Comparison of ENCODE assay signal across 27 mouse cellular contexts in the genomic region with DNA sequence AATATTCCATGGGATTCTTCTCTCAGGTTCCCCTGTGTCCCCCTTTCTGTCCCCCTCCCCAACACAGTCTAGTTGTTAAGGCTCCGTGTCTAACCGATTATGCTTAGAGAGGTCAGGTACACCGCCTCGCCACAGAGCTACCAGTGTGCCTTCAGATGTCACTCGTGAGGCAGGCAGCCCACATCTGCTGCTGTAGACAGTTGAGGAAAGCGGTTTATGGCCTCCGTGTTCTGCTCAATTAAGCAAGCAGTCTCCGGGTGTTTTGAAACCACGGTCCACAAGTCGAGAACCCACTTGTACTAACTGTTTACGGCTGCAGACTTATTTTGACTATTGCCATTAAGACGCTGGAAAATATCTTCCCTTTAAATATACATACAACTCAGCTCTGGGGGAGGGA. TPM values are rescaled to one million over a fixed set of nuclear protein-coding genes. Genes with fewer than 3 reads are reported as not detected.
DNase-seq lines count a peak whose midpoint lies in the region; ATAC-seq lines count a peak whose summit lies in the region.
"Had no signal": no experiment of that assay in that cellular context is flagged by ENCODE, and none has a peak within 500 bp of the region (broad histone marks: within the 10 kb centered on the region; RNA-seq: fewer than 3 reads in every experiment).

No protein-coding gene starts in this region.

- no peak overlapping the region for H3K4me2 ChIP-seq in kidney, embryonic 14.5 days (replicated peaks; ENCODE audit: low read depth, low read length)
- no peak overlapping the region for H3K4me2 ChIP-seq in midbrain, embryonic 11.5 days
- no peak overlapping the region for H3K4me2 ChIP-seq in midbrain, embryonic 13.5 days (replicated peaks)
- 0 out of 2 replicates have a peak overlapping the region, but pooled peaks have one; percentile 12 for H3K4me2 ChIP-seq in embryonic facial prominence, embryonic 15.5 days (replicated peaks)
- H3K4me2 ChIP-seq in neural tube, embryonic 13.5 days = no peak overlapping the region
- H3K4me2 ChIP-seq: embryonic facial prominence, embryonic 12.5 days; forebrain, embryonic 12.5 days; limb, embryonic 12.5 days; liver, embryonic 15.5 days; lung, embryonic 14.5 days; midbrain, embryonic 12.5 days had no signal

- no peaks in the 10 kb centered on the region for H3K36me3 ChIP-seq in kidney, embryonic 14.5 days (ENCODE audit: control insufficient read depth, insufficient read depth, low read length)
- no peaks in the 10 kb centered on the region for H3K36me3 ChIP-seq in midbrain, embryonic 11.5 days (ENCODE audit: control insufficient read depth, insufficient read depth, low read length)
- no peaks in the 10 kb centered on the region for H3K36me3 ChIP-seq in midbrain, embryonic 13.5 days
- no peaks in the 10 kb centered on the region for H3K36me3 ChIP-seq in embryonic facial prominence, embryonic 15.5 days
- H3K36me3 ChIP-seq in neural tube, embryonic 13.5 days = no peaks in the 10 kb centered on the region
- H3K36me3 ChIP-seq: embryonic facial prominence, embryonic 12.5 days; forebrain, embryonic 12.5 days; limb, embryonic 12.5 days; liver, embryonic 15.5 days; midbrain, embryonic 12.5 days had no signal

- H3K9ac ChIP-seq in kidney, embryonic 14.5 days (ENCODE audit: low read depth, low read length) = no peak overlapping the region
- no peak overlapping the region for H3K9ac ChIP-seq in midbrain, embryonic 11.5 days (ENCODE audit: low read length)
- no peak overlapping the region for H3K9ac ChIP-seq in midbrain, embryonic 13.5 days (replicated peaks)
- H3K9ac ChIP-seq in embryonic facial prominence, embryonic 15.5 days = no peak overlapping the region
- H3K9ac ChIP-seq in neural tube, embryonic 13.5 days = no peak overlapping the region
- H3K9ac ChIP-seq: embryonic facial prominence, embryonic 12.5 days; forebrain, embryonic 12.5 days; forebrain, postnatal 0 days; limb, embryonic 12.5 days; liver, embryonic 15.5 days; lung, embryonic 14.5 days; midbrain, embryonic 12.5 days had no signal

- H3K9me3 ChIP-seq in kidney, embryonic 14.5 days (ENCODE audit: control insufficient read depth, low read length) = no peaks in the 10 kb centered on the region
- H3K9me3 ChIP-seq in midbrain, embryonic 11.5 days (ENCODE audit: control insufficient read depth, low read length) = no peaks in the 10 kb centered on the region
- no peaks in the 10 kb centered on the region for H3K9me3 ChIP-seq in midbrain, embryonic 13.5 days
- no peaks in the 10 kb centered on the region for H3K9me3 ChIP-seq in embryonic facial prominence, embryonic 15.5 days (replicated peaks)
- no peaks in the 10 kb centered on the region for H3K9me3 ChIP-seq in neural tube, embryonic 13.5 days
- H3K9me3 ChIP-seq: forebrain, embryonic 12.5 days; limb, embryonic 12.5 days; liver, embryonic 15.5 days had no signal

- 0 out of 2 replicates have a peak overlapping the region, but pooled peaks have one; percentile 17 for H3K27ac ChIP-seq in kidney, embryonic 14.5 days (ENCODE audit: low read depth, low read length)
- no peak overlapping the region for H3K27ac ChIP-seq in midbrain, embryonic 11.5 days (ENCODE audit: low read depth, low read length)
- H3K27ac ChIP-seq in midbrain, embryonic 13.5 days = no peak overlapping the region
- H3K27ac ChIP-seq in embryonic facial prominence, embryonic 15.5 days (replicated peaks) = no peak overlapping the region
- H3K27ac ChIP-seq in neural tube, embryonic 13.5 days (replicated peaks) = no peak overlapping the region
- H3K27ac ChIP-seq: embryonic facial prominence, embryonic 12.5 days; forebrain, embryonic 12.5 days; limb, embryonic 12.5 days; liver, embryonic 15.5 days; midbrain, embryonic 12.5 days had no signal

- WGBS in kidney, embryonic 14.5 days = 17% methylated on average over 12 of the region's 12 CpGs
- 69% methylated on average over 12 of the region's 12 CpGs for WGBS in midbrain, embryonic 11.5 days
- WGBS in midbrain, embryonic 13.5 days = 65% methylated on average over 12 of the region's 12 CpGs
- 25% methylated on average over 12 of the region's 12 CpGs for WGBS in embryonic facial prominence, embryonic 15.5 days
- 42% methylated on average over 12 of the region's 12 CpGs for WGBS in neural tube, embryonic 13.5 days

- H3K27me3 ChIP-seq in kidney, embryonic 14.5 days (ENCODE audit: control insufficient read depth, insufficient read depth, low read length) = no peaks in the 10 kb centered on the region
- H3K27me3 ChIP-seq in midbrain, embryonic 11.5 days (ENCODE audit: control insufficient read depth, insufficient read depth, low read length) = no peaks in the 10 kb centered on the region
- H3K27me3 ChIP-seq in midbrain, embryonic 13.5 days = no peaks in the 10 kb centered on the region
- peaks cover 3% of the 10 kb centered on the region for H3K27me3 ChIP-seq in embryonic facial prominence, embryonic 15.5 days
- H3K27me3 ChIP-seq in neural tube, embryonic 13.5 days = no peaks in the 10 kb centered on the region
- H3K27me3 ChIP-seq: embryonic facial prominence, embryonic 12.5 days; forebrain, embryonic 12.5 days; liver, embryonic 15.5 days; midbrain, embryonic 12.5 days had no signal

- no peak overlapping the region for H3K4me3 ChIP-seq in kidney, embryonic 14.5 days (ENCODE audit: low read length)
- H3K4me3 ChIP-seq in midbrain, embryonic 11.5 days (ENCODE audit: low read depth, low read length) = no peak overlapping the region
- H3K4me3 ChIP-seq in midbrain, embryonic 13.5 days (replicated peaks) = no peak overlapping the region
- H3K4me3 ChIP-seq in embryonic facial prominence, embryonic 15.5 days (replicated peaks) = no peak overlapping the region
- H3K4me3 ChIP-seq in neural tube, embryonic 13.5 days = no peak overlapping the region
- H3K4me3 ChIP-seq: embryonic facial prominence, embryonic 12.5 days; forebrain, embryonic 12.5 days; limb, embryonic 12.5 days; liver, embryonic 15.5 days; midbrain, embryonic 12.5 days had no signal

- ATAC-seq in kidney, embryonic 14.5 days (ENCODE audit: low FRiP score, low TSS enrichment) = no peak; the same call in 1 of the 2 replicates
- no peak for ATAC-seq in midbrain, embryonic 11.5 days (ENCODE audit: low FRiP score)
- no peak for ATAC-seq in midbrain, embryonic 13.5 days
- peak; percentile 53; the same call in 1 of the 2 replicates for ATAC-seq in embryonic facial prominence, embryonic 15.5 days (ENCODE audit: insufficient number of reproducible peaks, low FRiP score, low TSS enrichment, low read depth)
- ATAC-seq in neural tube, embryonic 13.5 days (ENCODE audit: low read depth) = 0 out of 2 replicates have a peak, but pooled peaks have one; percentile 40
- ATAC-seq: CD4-positive, CD25-positive, alpha-beta regulatory T cell, adult 4 months; forebrain, postnatal 0 days; hindbrain, embryonic 16.5 days had no signal

- peaks cover 10% of the 10 kb centered on the region; the same call in 1 of the 2 replicates for H3K4me1 ChIP-seq in kidney, embryonic 14.5 days (ENCODE audit: control insufficient read depth, insufficient read depth, low read length)
- H3K4me1 ChIP-seq in midbrain, embryonic 11.5 days (ENCODE audit: control insufficient read depth, insufficient read depth, low read length) = no peaks in the 10 kb centered on the region; the same call in 1 of the 2 replicates
- H3K4me1 ChIP-seq in midbrain, embryonic 13.5 days (replicated peaks) = no peaks in the 10 kb centered on the region
- H3K4me1 ChIP-seq in embryonic facial prominence, embryonic 15.5 days = peaks cover 19% of the 10 kb centered on the region
- H3K4me1 ChIP-seq in neural tube, embryonic 13.5 days (replicated peaks) = peaks cover 9% of the 10 kb centered on the region; the same call in 1 of the 2 replicates
- H3K4me1 ChIP-seq: forebrain, embryonic 12.5 days; liver, embryonic 15.5 days; midbrain, embryonic 12.5 days had no signal

- no peak for DNase-seq in kidney, postnatal 14 days
- DNase-seq in midbrain, embryonic 11.5 days (ENCODE audit: low spot score, missing footprints) = peak; percentile 53
- no peak for DNase-seq in adrenal gland, postnatal 36 days
- DNase-seq in right cerebral cortex, adult 2 months (ENCODE audit: low spot score in 2 of 2) = no peak
- DNase-seq: adrenal gland, postnatal 14 days; cerebellum, adult 11-12 months; cerebellum, adult 9-11 months; forebrain, postnatal 0 days; gastrocnemius, postnatal 10 days; heart, postnatal 14 days; kidney, adult 2 months; layer of hippocampus, postnatal 36 days; lung, embryonic 14.5 days; lung, postnatal 14 days; right cerebral cortex, adult 18-20 months had no signal

RNA-seq across cellular contexts. Expression of a gene that starts 48.8 kb away (rescaled TPM):
- polyA plus RNA-seq in kidney, embryonic 14.5 days (2014; fragmentation: Nextera tagmentation; extraction: Ambion mirVana) = 4.7 and 6.1 TPM in 2 replicates
- 2.1 and 2.7 TPM in 2 replicates for polyA plus RNA-seq in midbrain, embryonic 11.5 days (2014; fragmentation: Nextera tagmentation; extraction: Ambion mirVana)
- 1.1 and 1.2 TPM in 2 replicates for polyA plus RNA-seq in midbrain, embryonic 13.5 days (2015; fragmentation: Nextera tagmentation; extraction: Ambion mirVana)
- 13.1 and 17.2 TPM in 2 replicates for polyA plus RNA-seq in embryonic facial prominence, embryonic 15.5 days (2015; fragmentation: Nextera tagmentation; extraction: Ambion mirVana)
- polyA plus RNA-seq in neural tube, embryonic 13.5 days (2015; fragmentation: Nextera tagmentation; extraction: Ambion mirVana) = 2.8 and 3.2 TPM in 2 replicates
- total RNA-seq in adrenal gland, postnatal 36 days (2021) = 10 to 100 TPM in 1 of 2 experiments, 1 to 10 TPM in 1; 5.3 to 11.1 TPM
- total RNA-seq: megakaryocyte progenitor cell, adult 5-6 weeks had no signal
- polyA plus RNA-seq: CD4-positive, CD25-positive, alpha-beta regulatory T cell, adult 4 months had no signal

Comparison
In these comparisons a context has a peak if more than half of its experiments do, and no peak if none do; other contexts are left out.
1. ATAC-seq: peak in embryonic facial prominence, embryonic 15.5 days (single experiment) and neural tube, embryonic 13.5 days (single experiment); none in kidney, embryonic 14.5 days (single experiment), midbrain, embryonic 11.5 days (single experiment) and midbrain, embryonic 13.5 days (single experiment).